Mouse (Mus musculus): ENCODE data around the gene Ctdnep1. TPM values are rescaled to one million over a fixed set of nuclear protein-coding genes. Genes with fewer than 3 reads are reported as not detected.

Gene Ctdnep1
- polyA plus RNA-seq, 1 experiment: 133 TPM

DNA sequence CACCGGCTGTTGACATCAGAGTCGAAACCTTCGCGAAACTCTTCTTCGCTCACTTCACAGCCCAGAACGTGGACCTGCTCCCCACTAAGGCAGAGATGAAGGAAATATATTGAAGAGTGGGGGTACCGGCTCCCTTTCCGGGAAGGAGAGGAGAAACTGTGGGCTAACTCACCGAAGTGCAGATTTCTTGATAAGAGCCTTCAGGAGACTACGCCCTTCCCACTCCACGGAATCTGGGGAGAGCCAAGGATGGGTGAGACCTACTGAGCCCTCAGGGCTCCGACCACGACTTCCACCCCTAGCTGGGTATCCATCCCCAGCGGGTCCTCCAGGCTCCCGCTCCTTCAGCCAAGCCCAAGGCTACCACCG lies 1.1 kb upstream of the Ctdnep1 start:
- Histone ChIP-seq H3K4me1 (replicated peaks; ENCODE audit: control insufficient read depth, insufficient read depth, low read length) (peaks cover 14% of the 10 kb centered on the region), H3K27me3 (ENCODE audit: control insufficient read depth, insufficient read depth, low read length) (no peaks in the 10 kb centered on the region), H3K36me3 (ENCODE audit: control insufficient read depth, insufficient read depth, low read length) (peaks cover 8% of the 10 kb centered on the region), H3K27ac (ENCODE audit: control insufficient read depth, insufficient read depth, low read length) (peak overlapping the region; percentile 14; the same call in 1 of the 2 replicates), H3K4me3 (ENCODE audit: control insufficient read depth, insufficient read depth, low read length) (peak overlapping the region; percentile 59)
- no peak for DNase-seq
- WGBS: 3% methylated on average over 16 of the region's 16 CpGs
- TF ChIP-seq CTCF (IDR thresholded peaks at IDR 0.05; ENCODE audit: borderline replicate concordance, control insufficient read depth, extremely low read depth, insufficient read depth, low read length, poor library complexity) (no peak), POLR2A (IDR thresholded peaks at IDR 0.05; ENCODE audit: control insufficient read depth, extremely low read depth, insufficient read depth, low read length, poor library complexity) (no peak)

DNA sequence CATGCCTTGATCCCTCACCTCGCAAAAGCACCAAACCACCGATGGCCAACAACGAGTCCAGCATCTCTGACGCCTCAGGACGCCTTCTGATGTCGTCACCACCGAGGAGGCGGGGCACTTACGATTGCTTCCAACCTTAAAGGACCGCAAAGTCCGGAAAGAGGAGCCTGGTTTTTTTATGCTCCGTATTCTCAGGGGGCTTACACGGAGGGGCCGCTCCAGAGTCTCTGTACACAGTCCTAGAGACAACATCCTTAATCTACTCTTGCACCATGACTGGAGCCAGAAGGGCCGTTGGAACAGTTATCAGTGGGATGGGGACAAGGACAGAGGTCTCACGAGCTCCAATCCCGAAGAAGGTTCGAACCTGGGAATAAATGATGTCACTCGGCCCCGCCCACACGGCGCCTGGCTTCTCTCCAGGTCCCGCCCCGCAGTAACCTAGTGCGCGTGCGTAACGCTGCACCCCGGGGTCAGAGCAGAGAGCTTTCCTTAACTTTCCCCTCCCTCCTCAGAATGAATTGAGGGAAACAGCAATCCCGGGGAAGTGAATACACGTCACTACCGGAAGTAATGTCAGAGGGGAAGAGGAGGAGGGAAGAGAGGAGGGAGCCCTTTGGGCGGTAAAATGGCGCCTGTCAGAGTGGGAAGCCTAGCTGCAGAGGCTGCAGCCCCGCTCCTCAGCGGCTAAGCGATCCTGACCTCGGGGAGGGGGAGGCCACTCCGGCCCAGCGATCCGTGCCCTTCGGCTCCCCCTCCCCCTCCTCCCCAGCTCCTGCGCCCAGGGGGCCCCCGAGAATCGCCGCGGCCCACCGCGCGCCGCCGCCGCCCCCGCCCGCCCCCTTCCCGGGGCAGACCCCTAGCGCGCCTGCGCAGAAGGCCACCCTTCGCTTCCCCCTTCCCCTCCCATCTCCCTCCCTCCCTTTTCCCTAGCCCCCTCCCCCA lies 488 bp upstream of the Ctdnep1 start:
- H3K27me3 ChIP-seq (ENCODE audit: control insufficient read depth, insufficient read depth, low read length): no peaks in the 10 kb centered on the region
- WGBS: 1% methylated on average over 53 of the region's 60 CpGs
- H3K4me1 ChIP-seq (replicated peaks; ENCODE audit: control insufficient read depth, insufficient read depth, low read length): peaks cover 14% of the 10 kb centered on the region
- H3K36me3 ChIP-seq (ENCODE audit: control insufficient read depth, insufficient read depth, low read length): peaks cover 14% of the 10 kb centered on the region
- TF ChIP-seq POLR2A (IDR thresholded peaks at IDR 0.05; ENCODE audit: control insufficient read depth, extremely low read depth, insufficient read depth, low read length, poor library complexity): peak; percentile 70; the same call in 1 of the 2 replicates
- TF ChIP-seq CTCF (IDR thresholded peaks at IDR 0.05; ENCODE audit: borderline replicate concordance, control insufficient read depth, extremely low read depth, insufficient read depth, low read length, poor library complexity): 0 out of 2 replicates have a peak, but pooled peaks have one; percentile 23
- peak; percentile 89 for DNase-seq
- peak overlapping the region; percentile 68 for H3K27ac ChIP-seq (ENCODE audit: control insufficient read depth, insufficient read depth, low read length)
- peak overlapping the region; percentile 59 for H3K4me3 ChIP-seq (ENCODE audit: control insufficient read depth, insufficient read depth, low read length)

DNA sequence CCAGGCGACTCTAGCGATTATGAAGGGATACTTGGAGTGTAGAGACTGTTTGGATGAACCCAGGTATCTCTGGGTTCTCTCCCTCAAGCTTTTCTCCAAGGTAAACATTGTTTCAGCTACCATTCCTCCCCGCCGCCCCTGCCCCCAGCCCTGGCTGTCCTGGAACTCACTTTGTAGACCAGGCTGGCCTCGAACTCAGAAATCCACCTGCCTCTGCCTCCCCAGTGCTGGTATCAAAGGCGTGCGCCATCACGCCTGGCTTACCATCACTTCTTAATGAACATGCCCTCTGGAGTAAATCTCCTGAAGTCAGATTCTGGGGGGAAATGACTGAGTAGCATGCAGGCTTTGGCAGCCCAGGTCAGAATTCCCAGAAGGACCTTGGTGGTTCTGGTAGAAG lies 1.3 kb downstream of the Ctdnep1 start, which contains the start of gene Elp5:
TSS of gene Elp5 (minus strand) at position 293 of the 400 bp plus-strand sequence.
- TF ChIP-seq CTCF (IDR thresholded peaks at IDR 0.05; ENCODE audit: borderline replicate concordance, control insufficient read depth, extremely low read depth, insufficient read depth, low read length, poor library complexity) (no peak), POLR2A (IDR thresholded peaks at IDR 0.05; ENCODE audit: control insufficient read depth, extremely low read depth, insufficient read depth, low read length, poor library complexity) (no peak)
- Histone ChIP-seq H3K36me3 (ENCODE audit: control insufficient read depth, insufficient read depth, low read length) (peaks cover 24% of the 10 kb centered on the region), H3K4me3 (ENCODE audit: control insufficient read depth, insufficient read depth, low read length) (peak within 1 kb of the TSS; percentile 59), H3K27ac (ENCODE audit: control insufficient read depth, insufficient read depth, low read length) (no peak within 1 kb of the TSS), H3K4me1 (replicated peaks; ENCODE audit: control insufficient read depth, insufficient read depth, low read length) (peaks cover 14% of the 10 kb centered on the region), H3K27me3 (ENCODE audit: control insufficient read depth, insufficient read depth, low read length) (no peaks in the 10 kb centered on the region)
- WGBS: 66% methylated on average over 8 of the region's 8 CpGs
- DNase-seq: no peak

DNA sequence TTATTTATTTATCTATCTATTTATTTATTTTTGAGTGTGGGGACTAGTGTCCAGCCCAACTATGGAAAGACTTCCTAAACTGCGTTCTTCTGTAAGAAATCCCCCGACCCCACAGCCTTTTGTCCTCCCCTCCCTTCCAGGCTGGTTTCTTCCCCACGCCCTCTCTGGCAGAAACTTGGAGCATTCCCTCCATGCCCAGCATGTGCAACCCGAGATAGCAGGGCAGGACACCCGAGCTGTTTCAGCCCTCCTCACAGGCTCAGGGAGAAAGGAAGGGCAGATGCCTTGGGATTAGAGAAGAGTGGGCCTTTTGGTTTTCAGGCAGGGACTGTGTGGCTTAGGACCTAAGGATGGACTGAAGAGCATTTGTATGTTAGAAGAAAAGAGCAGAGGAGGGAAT lies 1.9 kb downstream of the Ctdnep1 start:
- Histone ChIP-seq H3K27me3 (ENCODE audit: control insufficient read depth, insufficient read depth, low read length) (no peaks in the 10 kb centered on the region), H3K36me3 (ENCODE audit: control insufficient read depth, insufficient read depth, low read length) (peaks cover 28% of the 10 kb centered on the region), H3K27ac (ENCODE audit: control insufficient read depth, insufficient read depth, low read length) (no peak overlapping the region), H3K4me3 (ENCODE audit: control insufficient read depth, insufficient read depth, low read length) (no peak overlapping the region), H3K4me1 (replicated peaks; ENCODE audit: control insufficient read depth, insufficient read depth, low read length) (peaks cover 14% of the 10 kb centered on the region)
- TF ChIP-seq POLR2A (IDR thresholded peaks at IDR 0.05; ENCODE audit: control insufficient read depth, extremely low read depth, insufficient read depth, low read length, poor library complexity) (no peak), CTCF (IDR thresholded peaks at IDR 0.05; ENCODE audit: borderline replicate concordance, control insufficient read depth, extremely low read depth, insufficient read depth, low read length, poor library complexity) (no peak)
- 72% methylated on average over 5 of the region's 5 CpGs for WGBS
- DNase-seq: no peak

DNA sequence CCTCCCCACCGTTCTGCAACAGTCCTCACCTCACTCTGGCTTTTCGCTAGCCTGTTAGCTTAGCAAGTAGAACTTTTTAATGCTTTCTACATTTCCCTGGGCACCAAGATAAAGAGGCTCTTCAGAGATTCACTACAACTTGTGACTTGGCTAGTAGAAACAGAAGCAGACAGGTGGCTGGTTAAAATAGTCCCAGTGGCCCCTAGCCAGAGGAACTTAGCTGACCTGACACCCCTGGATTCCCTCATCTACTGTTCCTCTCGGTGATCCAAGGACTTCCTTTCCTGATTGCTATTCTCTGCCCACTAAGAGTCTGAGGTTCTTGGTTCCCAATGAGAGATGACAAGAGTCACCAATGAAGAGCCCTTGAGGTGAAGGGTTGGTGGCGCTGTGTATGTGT lies 2.4 kb downstream of the Ctdnep1 start:
- no peak overlapping the region for H3K27ac ChIP-seq (ENCODE audit: control insufficient read depth, insufficient read depth, low read length)
- WGBS: 94% methylated on average over 4 of the region's 4 CpGs
- H3K4me3 ChIP-seq (ENCODE audit: control insufficient read depth, insufficient read depth, low read length): no peak overlapping the region

DNA sequence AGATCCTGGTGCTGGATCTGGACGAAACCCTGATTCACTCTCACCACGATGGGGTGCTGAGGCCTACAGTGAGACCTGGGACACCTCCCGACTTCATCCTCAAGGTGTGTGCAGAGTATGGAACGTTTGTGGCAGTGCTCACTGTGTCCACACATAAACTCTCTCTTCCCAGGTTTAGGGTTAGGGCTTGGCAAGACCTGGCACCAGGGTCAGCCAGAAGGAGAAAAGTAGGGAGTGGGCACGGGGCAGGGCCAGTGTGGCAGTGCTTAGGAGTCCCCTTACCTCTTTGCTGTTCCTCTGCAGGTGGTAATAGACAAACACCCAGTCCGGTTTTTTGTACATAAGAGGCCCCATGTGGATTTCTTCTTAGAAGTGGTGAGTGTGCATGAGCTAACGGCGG lies 3.5 kb downstream of the Ctdnep1 start:
- H3K27me3 ChIP-seq (ENCODE audit: control insufficient read depth, insufficient read depth, low read length): no peaks in the 10 kb centered on the region
- no peak for DNase-seq
- no peak overlapping the region for H3K27ac ChIP-seq (ENCODE audit: control insufficient read depth, insufficient read depth, low read length)
- H3K4me1 ChIP-seq (replicated peaks; ENCODE audit: control insufficient read depth, insufficient read depth, low read length): peaks cover 14% of the 10 kb centered on the region
- TF ChIP-seq CTCF (IDR thresholded peaks at IDR 0.05; ENCODE audit: borderline replicate concordance, control insufficient read depth, extremely low read depth, insufficient read depth, low read length, poor library complexity) (no peak), POLR2A (IDR thresholded peaks at IDR 0.05; ENCODE audit: control insufficient read depth, extremely low read depth, insufficient read depth, low read length, poor library complexity) (no peak)
- H3K4me3 ChIP-seq (ENCODE audit: control insufficient read depth, insufficient read depth, low read length): no peak overlapping the region
- 96% methylated on average over 8 of the region's 8 CpGs for WGBS
- peaks cover 43% of the 10 kb centered on the region for H3K36me3 ChIP-seq (ENCODE audit: control insufficient read depth, insufficient read depth, low read length)

More for the DNA sequence above, 2.4 kb downstream of the Ctdnep1 start:
- Histone ChIP-seq H3K36me3 (ENCODE audit: control insufficient read depth, insufficient read depth, low read length) (peaks cover 33% of the 10 kb centered on the region), H3K27me3 (ENCODE audit: control insufficient read depth, insufficient read depth, low read length) (no peaks in the 10 kb centered on the region), H3K4me1 (replicated peaks; ENCODE audit: control insufficient read depth, insufficient read depth, low read length) (peaks cover 14% of the 10 kb centered on the region)
- TF ChIP-seq POLR2A (IDR thresholded peaks at IDR 0.05; ENCODE audit: control insufficient read depth, extremely low read depth, insufficient read depth, low read length, poor library complexity) (no peak), CTCF (IDR thresholded peaks at IDR 0.05; ENCODE audit: borderline replicate concordance, control insufficient read depth, extremely low read depth, insufficient read depth, low read length, poor library complexity) (no peak)
- no peak for DNase-seq
